In the genomic region with DNA sequence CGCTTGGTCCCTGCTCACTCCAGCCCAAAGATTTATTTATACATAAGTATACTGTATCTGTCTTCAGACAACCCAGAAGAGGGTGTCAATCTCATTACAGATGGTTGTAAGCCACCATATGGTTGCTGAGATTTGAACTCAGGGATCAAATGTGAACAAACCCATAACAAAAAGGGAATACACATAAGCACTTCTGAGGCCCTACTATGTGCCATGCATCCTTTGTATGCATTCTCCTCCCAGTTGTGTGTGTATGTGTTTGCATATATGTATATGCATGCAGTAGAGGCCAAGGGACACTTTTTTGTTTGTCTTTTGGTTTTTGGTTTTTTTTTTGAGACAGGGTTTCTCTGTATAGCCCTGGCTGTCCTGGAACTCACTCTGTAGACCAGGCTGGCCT, we compare ENCODE assay signal across 20 mouse cellular contexts. TPM values are rescaled to one million over a fixed set of nuclear protein-coding genes. Genes with fewer than 3 reads are reported as not detected.
DNase-seq lines count a peak whose midpoint lies in the region; ATAC-seq and TF ChIP-seq lines count a peak whose summit lies in the region.
"Had no signal": no experiment of that assay in that cellular context is flagged by ENCODE, and none has a peak within 500 bp of the region (broad histone marks: within the 10 kb centered on the region; RNA-seq: fewer than 3 reads in every experiment).

No protein-coding gene starts in this region.

- H3K79me2 ChIP-seq in CH12.LX (replicated peaks; ENCODE audit: control insufficient read depth, extremely low read depth, insufficient read depth, poor library complexity, severe bottlenecking) (no peaks in the 10 kb centered on the region), MEL (ENCODE audit: control insufficient read depth, insufficient read depth, low read length, poor library complexity) (no peaks in the 10 kb centered on the region)

- no peak for DNase-seq in CH12.LX (ENCODE audit: extremely low read depth)
- no peak for DNase-seq in MEL (ENCODE audit: low read depth, low spot score)
- no peak for DNase-seq in hindbrain, embryonic 11.5 days (ENCODE audit: low spot score)
- DNase-seq in thymus, adult 18-20 months, result no peak
- DNase-seq: adrenal gland, adult 2 months; adrenal gland, adult 8-10 months; adrenal gland, postnatal 10 days; adrenal gland, postnatal 14 days; adrenal gland, postnatal 25 days; adrenal gland, postnatal 36 days; B cell, adult 2 months; cerebellum, adult 11 months; cerebellum, adult 11-12 months; cerebellum, adult 18-20 months; cerebellum, adult 2 months; cerebellum, adult 8-10 months had no signal

- no peak overlapping the region for H3K9ac ChIP-seq in CH12.LX (ENCODE audit: insufficient read depth, low read depth)
- no peak overlapping the region for H3K9ac ChIP-seq in MEL (ENCODE audit: control insufficient read depth, low read depth, low read length, poor library complexity, severe bottlenecking)
- H3K9ac ChIP-seq in hindbrain, embryonic 11.5 days (ENCODE audit: low read depth, low read length), result no peak overlapping the region

- dilution Hi-C loops in CH12.LX (cut with MboI; ENCODE audit: extremely low pct_ligation_motif_present, extremely low pct_unique_long_range_greater_than_20kb, low sequenced_read_pairs), result no loop called here

- 100% methylated on average over 1 of the region's 1 CpGs for WGBS in hindbrain, embryonic 11.5 days

- H3K9me3 ChIP-seq in CH12.LX (replicated peaks; ENCODE audit: low read length), result no peaks in the 10 kb centered on the region
- no peaks in the 10 kb centered on the region for H3K9me3 ChIP-seq in MEL (replicated peaks; ENCODE audit: insufficient read depth, low read length)
- H3K9me3 ChIP-seq in hindbrain, embryonic 11.5 days (ENCODE audit: control insufficient read depth, low read length), result no peaks in the 10 kb centered on the region
- H3K9me3 ChIP-seq: G1E had no signal

- H3K27ac ChIP-seq in CH12.LX (ENCODE audit: insufficient read depth, low read depth) (no peak overlapping the region), MEL (ENCODE audit: control insufficient read depth, low read depth, low read length) (no peak overlapping the region)
- H3K27ac ChIP-seq in hindbrain, embryonic 11.5 days (ENCODE audit: low read depth, low read length), result no peak overlapping the region

- H3K4me2 ChIP-seq in CH12.LX (ENCODE audit: insufficient read depth, low read depth, poor library complexity, severe bottlenecking), result no peak overlapping the region
- no peak overlapping the region for H3K4me2 ChIP-seq in hindbrain, embryonic 11.5 days (replicated peaks; ENCODE audit: low read depth, low read length)

- ATAC-seq in hindbrain, embryonic 11.5 days (ENCODE audit: low FRiP score), result no peak
- ATAC-seq: activated CD4-positive, CD25-positive, alpha-beta regulatory T cell, adult 4 months; CD4-positive, CD25-positive, alpha-beta regulatory T cell, adult 4 months; Patski had no signal

- no peak for TF ChIP-seq RAD21 in CH12.LX (IDR thresholded peaks at IDR 0.05; ENCODE audit: low read depth, low read length)
- TF ChIP-seq RAD21 in MEL (IDR thresholded peaks at IDR 0.05; ENCODE audit: low read depth, low read length), result no peak

- H3K4me1 ChIP-seq in CH12.LX (ENCODE audit: control insufficient read depth in 1 of 2, insufficient read depth in 2 of 2) (peaks cover 34 to 56% of the 10 kb centered on the region in 2 experiments), MEL (ENCODE audit: control insufficient read depth in 1 of 2, insufficient read depth in 2 of 2, low read length in 2 of 2) (peaks cover 16 to 22% of the 10 kb centered on the region in 2 experiments)
- H3K4me1 ChIP-seq in hindbrain, embryonic 11.5 days (replicated peaks; ENCODE audit: control insufficient read depth, insufficient read depth, low read length), result no peaks in the 10 kb centered on the region

- H3K4me3 ChIP-seq in CH12.LX (replicated peaks in 1 of 3; ENCODE audit: low read depth in 2 of 3, low read length in 2 of 3, poor library complexity in 1 of 3) (no peak overlapping the region), MEL (ENCODE audit: control insufficient read depth in 1 of 2, insufficient read depth in 1 of 2, low read depth in 2 of 2, low read length in 2 of 2) (no peak overlapping the region)
- no peak overlapping the region for H3K4me3 ChIP-seq in hindbrain, embryonic 11.5 days (ENCODE audit: low read depth, low read length)

- H3K27me3 ChIP-seq in CH12.LX (replicated peaks), result no peaks in the 10 kb centered on the region
- no peaks in the 10 kb centered on the region for H3K27me3 ChIP-seq in MEL (ENCODE audit: control insufficient read depth in 1 of 2, insufficient read depth in 2 of 2, low read length in 2 of 2)
- no peaks in the 10 kb centered on the region for H3K27me3 ChIP-seq in hindbrain, embryonic 11.5 days (ENCODE audit: control insufficient read depth, insufficient read depth, low read length)
- H3K27me3 ChIP-seq: Patski had no signal

- TF ChIP-seq CTCF in CH12.LX (conservative IDR thresholded peaks at IDR 0.05 in 1 of 2, IDR thresholded peaks at IDR 0.05 in 1 of 2; ENCODE audit: low read depth in 2 of 2, low read length in 2 of 2), result no peak
- TF ChIP-seq CTCF in MEL (IDR thresholded peaks at IDR 0.05 in 2 of 3, conservative IDR thresholded peaks at IDR 0.05 in 1 of 3; ENCODE audit: control insufficient read depth in 1 of 3, insufficient read depth in 1 of 3, low read depth in 2 of 3, low read length in 3 of 3, poor library complexity in 1 of 3, severe bottlenecking in 1 of 3), result no peak

- TF ChIP-seq POLR2A in CH12.LX (IDR thresholded peaks at IDR 0.05; ENCODE audit: low read depth, low read length), result no peak
- no peak for TF ChIP-seq POLR2A in MEL (IDR thresholded peaks at IDR 0.05; ENCODE audit: control insufficient read depth in 1 of 2, insufficient read depth in 1 of 2, low read depth in 1 of 2, low read length in 2 of 2, poor library complexity in 1 of 2)

- TF ChIP-seq EP300 in CH12.LX (IDR thresholded peaks at IDR 0.05; ENCODE audit: low read length), result no peak
- TF ChIP-seq EP300 in MEL (IDR thresholded peaks at IDR 0.05; ENCODE audit: low read depth in 1 of 2, low read length in 2 of 2), result no peak

- in situ Hi-C loops in CH12.LX (cut with MboI; ENCODE audit: low pct_ligation_motif_present, low pct_unique_long_range_greater_than_20kb, low sequenced_read_pairs), result no loop called here

- peaks cover 2 to 3% of the 10 kb centered on the region in 2 experiments for H3K36me3 ChIP-seq in CH12.LX (replicated peaks in 1 of 2; ENCODE audit: control insufficient read depth in 1 of 2, insufficient read depth in 1 of 2, low read length in 1 of 2)
- H3K36me3 ChIP-seq in MEL (ENCODE audit: control insufficient read depth in 1 of 2, insufficient read depth in 2 of 2, low read length in 2 of 2), result peaks cover 0 to 14% of the 10 kb centered on the region in 2 experiments; a peak in 2 of 4 replicates
- no peaks in the 10 kb centered on the region for H3K36me3 ChIP-seq in hindbrain, embryonic 11.5 days (ENCODE audit: control insufficient read depth, insufficient read depth, low read length)

TF ChIP-seq in CH12.LX, 34 proteins besides CTCF, POLR2A, EP300 and RAD21:
- TF ChIP-seq ZKSCAN1 (IDR thresholded peaks at IDR 0.05; ENCODE audit: borderline replicate concordance, low read depth, low read length) (peak; percentile 77), MXI1 (IDR thresholded peaks at IDR 0.05; ENCODE audit: low read depth, low read length) (no peak), MEF2A (IDR thresholded peaks at IDR 0.05; ENCODE audit: borderline replicate concordance, low read depth, low read length) (no peak)
TF ChIP-seq in CH12.LX: peak in this region for 1.

TF ChIP-seq in MEL, 35 proteins besides CTCF, POLR2A, EP300 and RAD21:
- TF ChIP-seq ZKSCAN1 (IDR thresholded peaks at IDR 0.05; ENCODE audit: low read depth, low read length), result peak; percentile 90
- no peak for TF ChIP-seq TBP (IDR thresholded peaks at IDR 0.05; ENCODE audit: low read depth, low read length)

RNA-seq across cellular contexts. Expression of gene Foxj1, which starts 31.4 kb away (rescaled TPM):
- total RNA-seq in CH12.LX (2012; rRNA removed) (0.67 and 2.6 TPM in 2 replicates), CH12.LX (2014; rRNA removed) (2.0 and 3.0 TPM in 2 replicates), MEL (2012; rRNA removed) (0.08 TPM in 1 of 2 replicates, not detected in the other)
- polyA plus RNA-seq in CH12.LX (2012; ENCODE audit: insufficient read length, low read depth) (0.12 and 0.26 TPM in 2 replicates), MEL (2012; ENCODE audit: insufficient read depth in 1 of 2, insufficient read length in 2 of 2, low read depth in 1 of 2, low replicate concordance in 2 of 2, missing spikeins in 1 of 2) (under 1 TPM in 1 of 2 experiments, not detected in 1; 0.07 TPM)
- 10.0 and 10.1 TPM in 2 replicates for polyA plus RNA-seq in hindbrain, embryonic 11.5 days (2014; fragmentation: Nextera tagmentation; extraction: Ambion mirVana)
- polyA plus RNA-seq: activated CD4-positive, CD25-positive, alpha-beta regulatory T cell, adult 4 months; CD4-positive, CD25-positive, alpha-beta regulatory T cell, adult 4 months had no signal

RNA-seq across cellular contexts. Expression of gene Rnf157, which starts 46.2 kb away (rescaled TPM):
- total RNA-seq in CH12.LX (2012; rRNA removed), result 17.2 and 39.3 TPM in 2 replicates
- total RNA-seq in CH12.LX (2014; rRNA removed), result 7.2 and 8.7 TPM in 2 replicates
- polyA plus RNA-seq in CH12.LX (2012; ENCODE audit: insufficient read length, low read depth), result 8.7 and 10.9 TPM in 2 replicates
- 4.6 and 7.5 TPM in 2 replicates for total RNA-seq in MEL (2012; rRNA removed)
- 10 to 100 TPM in 1 of 2 experiments, not detected in 1; 10.9 TPM for polyA plus RNA-seq in MEL (2012; ENCODE audit: insufficient read depth in 1 of 2, insufficient read length in 2 of 2, low read depth in 1 of 2, low replicate concordance in 2 of 2, missing spikeins in 1 of 2)
- polyA plus RNA-seq in hindbrain, embryonic 11.5 days (2014; fragmentation: Nextera tagmentation; extraction: Ambion mirVana), result 16.0 and 23.1 TPM in 2 replicates

RNA-seq across cellular contexts. Expression of gene Exoc7, which starts 59.6 kb away (rescaled TPM):
- total RNA-seq in CH12.LX (2012; rRNA removed), result 34.0 and 42.1 TPM in 2 replicates
- total RNA-seq in CH12.LX (2014; rRNA removed), result 32.2 and 38.8 TPM in 2 replicates
- polyA plus RNA-seq in CH12.LX (2012; ENCODE audit: insufficient read length, low read depth), result 51.8 and 57.6 TPM in 2 replicates
- 41.0 and 49.0 TPM in 2 replicates for total RNA-seq in MEL (2012; rRNA removed)
- polyA plus RNA-seq in MEL (2012; ENCODE audit: insufficient read depth in 1 of 2, insufficient read length in 2 of 2, low read depth in 1 of 2, low replicate concordance in 2 of 2, missing spikeins in 1 of 2), result 100 to 1,000 TPM in 1 of 2 experiments, 10 to 100 TPM in 1; 45.4 to 526 TPM
- polyA plus RNA-seq in hindbrain, embryonic 11.5 days (2014; fragmentation: Nextera tagmentation; extraction: Ambion mirVana), result 66.2 and 68.3 TPM in 2 replicates

Comparison
In these comparisons a context has a peak if more than half of its experiments do, and no peak if none do; other contexts are left out.
1. Of the 35 proteins assayed by ChIP-seq in both MEL and CH12.LX: peak only in MEL: none; only in CH12.LX: none; in both: ZKSCAN1; in neither: 34.